Mouse (Mus musculus): ENCODE results near the gene Gm42688. TPM values are rescaled to one million over a fixed set of nuclear protein-coding genes. Genes with fewer than 3 reads are reported as not detected.

Gm42688 gene
- polyA plus RNA-seq, 1 experiment: not detected

DNA sequence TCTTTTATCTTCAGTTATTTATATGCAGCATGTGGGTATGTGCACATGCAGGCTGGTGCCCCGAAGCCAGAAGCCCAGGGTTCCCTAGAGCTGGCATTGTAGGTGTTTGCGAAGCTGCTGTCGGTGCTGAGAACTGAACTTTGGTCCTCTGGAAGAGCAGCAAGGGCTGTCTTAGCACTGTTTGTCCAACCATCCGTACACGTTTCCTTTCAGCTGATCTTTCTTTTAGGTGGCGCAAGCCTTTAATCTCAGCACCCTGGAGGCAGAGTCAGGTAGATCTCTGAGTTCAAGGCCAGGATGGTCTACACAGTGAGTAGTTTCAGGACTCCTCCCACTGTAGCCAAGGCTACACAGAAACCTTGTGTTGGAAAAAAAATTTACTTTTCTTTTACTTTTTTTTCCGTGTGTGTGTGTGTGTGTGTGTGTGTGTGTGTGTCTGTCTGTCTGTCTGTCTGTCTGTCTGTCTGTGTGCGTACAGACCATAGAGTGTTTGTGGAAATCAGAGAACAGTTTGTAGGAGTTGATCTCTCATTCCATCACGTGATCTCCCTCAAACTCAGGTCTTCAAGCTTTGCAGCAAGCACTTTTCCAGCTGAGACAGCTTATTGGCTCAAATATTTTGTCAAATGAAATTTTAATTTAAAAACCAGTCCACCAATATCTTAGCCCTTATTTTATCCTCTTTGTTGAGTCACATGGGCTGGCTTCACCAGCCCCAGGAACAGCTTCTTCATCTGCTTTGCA, 30.9 kb downstream of the Gm42688 start:
- Histone ChIP-seq H3K4me3 (ENCODE audit: insufficient read depth, low read depth, low read length) (no peak overlapping the region), H3K27ac (ENCODE audit: insufficient read depth, low read depth, low read length) (no peak overlapping the region), H3K4me1 (ENCODE audit: control insufficient read depth, insufficient read depth, low read length) (peaks cover 14% of the 10 kb centered on the region)
- WGBS: 88% methylated on average over 9 of the region's 9 CpGs
- TF ChIP-seq POLR2A (IDR thresholded peaks at IDR 0.05; ENCODE audit: insufficient read depth, low read depth, low read length): no peak
- no peak for TF ChIP-seq CTCF (IDR thresholded peaks at IDR 0.05; ENCODE audit: insufficient read depth, low read depth, low read length)

DNA sequence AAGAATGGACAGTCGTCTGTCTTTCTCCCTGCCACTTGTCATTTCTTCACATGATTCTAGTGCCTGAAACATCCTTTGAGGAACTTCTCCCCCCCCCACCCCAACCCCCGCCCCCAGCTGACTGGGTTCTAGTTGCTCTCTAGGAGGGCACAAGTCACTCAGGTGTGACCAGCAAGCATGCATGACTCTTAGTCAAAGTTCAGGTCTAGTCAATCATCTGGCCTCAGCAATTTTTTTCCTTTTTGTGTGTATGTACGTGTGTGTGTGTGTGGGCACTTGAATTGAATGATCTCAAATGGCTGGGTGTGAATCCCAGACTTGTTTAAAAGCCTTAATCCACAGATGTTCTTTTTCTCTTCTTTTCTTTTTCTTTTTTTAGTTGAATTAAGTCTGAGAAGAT, 32.8 kb downstream of the Gm42688 start:
- Histone ChIP-seq H3K27ac (ENCODE audit: insufficient read depth, low read depth, low read length) (no peak overlapping the region), H3K4me3 (ENCODE audit: insufficient read depth, low read depth, low read length) (no peak overlapping the region), H3K4me1 (ENCODE audit: control insufficient read depth, insufficient read depth, low read length) (peaks cover 22% of the 10 kb centered on the region)
- WGBS: 72% methylated on average over 3 of the region's 3 CpGs
- TF ChIP-seq POLR2A (IDR thresholded peaks at IDR 0.05; ENCODE audit: insufficient read depth, low read depth, low read length) (no peak), CTCF (IDR thresholded peaks at IDR 0.05; ENCODE audit: insufficient read depth, low read depth, low read length) (no peak)

DNA sequence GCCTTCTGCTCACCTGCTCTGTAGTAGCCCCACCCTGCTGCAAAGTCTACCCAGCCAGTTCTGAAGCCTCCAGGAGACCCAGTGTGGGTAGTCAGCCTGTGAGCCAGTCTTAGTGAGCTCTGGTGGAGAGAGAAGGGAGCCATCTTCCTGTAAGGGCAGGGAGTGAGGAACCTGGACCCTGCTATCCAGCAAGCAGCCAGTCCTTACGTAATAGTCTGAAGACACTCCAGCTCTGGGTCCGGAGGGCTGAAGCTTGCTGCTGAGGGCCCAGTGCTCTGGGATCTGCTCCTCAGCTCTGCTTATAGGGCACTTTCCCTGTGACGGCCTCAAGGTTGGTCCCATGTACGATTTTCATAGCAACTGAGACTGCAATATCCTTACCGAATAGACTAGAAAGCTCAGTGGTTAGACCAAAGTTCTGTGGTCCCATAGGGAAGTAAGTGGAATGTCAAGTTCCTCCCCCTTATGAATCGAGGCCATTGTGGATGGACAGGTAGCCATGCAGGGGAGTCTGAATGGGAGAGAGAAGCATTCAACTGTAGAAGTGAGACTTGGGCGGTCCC, 33.6 kb downstream of the Gm42688 start, which contains the start of gene Rtkn:
Gene Rtkn (plus strand): TSS at position 513 of the 563 bp plus-strand sequence.
- WGBS: 68% methylated on average over 7 of the region's 7 CpGs
- no peak for TF ChIP-seq CTCF (IDR thresholded peaks at IDR 0.05; ENCODE audit: insufficient read depth, low read depth, low read length)
- peaks cover 22% of the 10 kb centered on the region for H3K4me1 ChIP-seq (ENCODE audit: control insufficient read depth, insufficient read depth, low read length)

DNA sequence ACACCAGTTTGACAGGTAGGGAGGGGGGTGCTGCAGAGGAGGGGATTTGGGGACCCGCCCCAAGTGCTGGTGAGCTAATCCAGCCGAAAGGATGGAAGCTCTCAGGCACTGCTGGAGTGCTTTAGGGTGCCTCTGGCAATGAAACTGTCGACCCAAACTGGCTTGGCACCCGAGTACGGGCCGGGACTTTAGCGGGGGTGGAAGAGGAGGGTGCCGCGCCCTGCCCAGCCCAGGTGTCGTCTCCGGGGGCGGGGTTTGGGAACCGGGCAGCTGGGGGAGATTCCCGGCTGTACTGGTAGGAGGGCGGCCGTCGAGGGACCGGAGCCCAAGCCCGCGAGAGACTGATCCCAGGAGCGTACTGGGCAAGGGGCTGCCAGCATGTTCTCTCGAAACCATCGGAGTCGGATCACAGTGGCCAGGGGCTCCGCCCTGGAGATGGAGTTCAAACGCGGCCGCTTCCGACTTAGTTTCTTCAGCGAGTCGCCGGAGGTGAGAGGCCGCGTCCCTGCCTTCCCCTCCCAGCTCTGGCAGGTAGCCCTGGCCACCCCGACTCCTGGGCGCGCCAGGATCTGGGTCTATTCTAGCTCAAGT, 34.2 kb downstream of the Gm42688 start:
- Histone ChIP-seq H3K27ac (ENCODE audit: insufficient read depth, low read depth, low read length) (no peak overlapping the region), H3K4me3 (ENCODE audit: insufficient read depth, low read depth, low read length) (no peak overlapping the region), H3K4me1 (ENCODE audit: control insufficient read depth, insufficient read depth, low read length) (peaks cover 22% of the 10 kb centered on the region)
- TF ChIP-seq POLR2A (IDR thresholded peaks at IDR 0.05; ENCODE audit: insufficient read depth, low read depth, low read length) (no peak), CTCF (IDR thresholded peaks at IDR 0.05; ENCODE audit: insufficient read depth, low read depth, low read length) (no peak)
- 14% methylated on average over 37 of the region's 37 CpGs for WGBS

More for the DNA sequence above, 33.6 kb downstream of the Gm42688 start, which contains the start of gene Rtkn:
- H3K4me3 ChIP-seq (ENCODE audit: insufficient read depth, low read depth, low read length): no peak within 1 kb of the TSS
- no peak within 1 kb of the TSS for H3K27ac ChIP-seq (ENCODE audit: insufficient read depth, low read depth, low read length)

DNA sequence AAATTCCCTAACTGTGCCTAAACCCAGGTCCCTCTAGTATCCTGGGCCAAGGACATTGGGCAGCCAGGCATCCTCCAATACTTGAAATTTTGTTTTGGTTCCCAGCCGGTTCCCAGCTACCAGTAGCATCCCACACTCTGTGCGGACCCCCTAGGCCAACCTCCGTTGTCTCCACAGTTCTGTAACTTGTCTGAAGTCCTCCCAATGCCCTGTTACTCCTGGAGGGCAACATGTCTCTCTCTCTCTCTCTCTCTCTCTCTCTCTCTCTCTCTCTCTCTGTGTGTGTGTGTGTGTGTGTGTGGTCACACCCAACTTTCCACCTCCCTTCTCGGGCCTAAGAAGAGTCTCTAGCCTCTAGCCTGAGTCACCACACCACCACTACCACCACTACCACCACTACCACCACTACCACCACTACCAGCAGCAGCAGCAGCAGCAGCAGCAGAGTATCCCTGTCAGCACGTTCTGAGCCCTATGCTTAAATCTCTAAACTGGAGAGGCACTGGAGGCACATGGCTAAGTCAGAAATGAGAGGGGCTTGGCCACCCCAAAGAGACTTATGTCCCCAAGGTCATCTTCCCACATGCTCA, 35.0 kb downstream of the Gm42688 start:
- Histone ChIP-seq H3K4me3 (ENCODE audit: insufficient read depth, low read depth, low read length) (peak overlapping the region; percentile 44), H3K27ac (ENCODE audit: insufficient read depth, low read depth, low read length) (peak overlapping the region; percentile 30), H3K4me1 (ENCODE audit: control insufficient read depth, insufficient read depth, low read length) (peaks cover 22% of the 10 kb centered on the region)
- 53% methylated on average over 5 of the region's 5 CpGs for WGBS
- TF ChIP-seq CTCF (IDR thresholded peaks at IDR 0.05; ENCODE audit: insufficient read depth, low read depth, low read length) (no peak), POLR2A (IDR thresholded peaks at IDR 0.05; ENCODE audit: insufficient read depth, low read depth, low read length) (no peak)

DNA sequence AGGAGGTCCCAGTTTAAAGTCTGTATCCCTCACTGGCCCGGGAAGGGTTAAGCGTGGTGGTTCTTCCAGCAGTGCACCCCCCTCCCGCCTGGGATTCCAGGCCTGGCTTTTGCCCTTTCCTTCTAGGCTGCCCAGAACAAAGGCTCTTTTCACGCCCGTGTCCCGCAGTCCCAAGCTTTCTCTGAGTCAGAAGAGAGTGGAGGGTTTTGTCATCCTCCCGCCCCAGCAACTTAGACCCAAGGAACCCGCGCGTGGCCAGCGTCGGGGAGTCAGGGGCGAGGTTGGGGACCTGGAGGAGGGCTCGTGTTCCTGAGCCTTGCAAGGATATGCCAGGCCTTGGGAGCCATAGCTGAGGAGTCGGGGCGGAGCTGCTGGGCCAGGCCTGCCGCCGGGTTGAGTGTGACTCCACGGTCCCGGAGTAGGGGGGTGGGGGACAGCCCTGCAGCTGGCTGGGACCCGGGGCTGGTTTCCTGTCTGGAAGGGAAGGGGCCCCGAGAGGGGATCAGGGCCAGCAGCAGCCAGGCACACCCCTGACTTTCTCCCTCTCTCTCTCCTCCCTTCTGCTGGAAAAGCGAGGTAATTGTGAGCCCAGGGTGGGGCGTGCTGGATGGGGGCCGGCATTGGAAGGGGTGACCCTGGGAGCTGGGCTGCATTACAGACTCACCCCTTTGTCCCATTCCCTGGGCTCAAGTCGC, 35.6 kb downstream of the Gm42688 start:
- H3K27ac ChIP-seq (ENCODE audit: insufficient read depth, low read depth, low read length): peak overlapping the region; percentile 30
- H3K4me3 ChIP-seq (ENCODE audit: insufficient read depth, low read depth, low read length): peak overlapping the region; percentile 44
- TF ChIP-seq POLR2A (IDR thresholded peaks at IDR 0.05; ENCODE audit: insufficient read depth, low read depth, low read length) (0 out of 2 replicates have a peak, but pooled peaks have one; percentile 4), CTCF (IDR thresholded peaks at IDR 0.05; ENCODE audit: insufficient read depth, low read depth, low read length) (no peak)
- WGBS: 10% methylated on average over 26 of the region's 26 CpGs
- peaks cover 27% of the 10 kb centered on the region for H3K4me1 ChIP-seq (ENCODE audit: control insufficient read depth, insufficient read depth, low read length)

DNA sequence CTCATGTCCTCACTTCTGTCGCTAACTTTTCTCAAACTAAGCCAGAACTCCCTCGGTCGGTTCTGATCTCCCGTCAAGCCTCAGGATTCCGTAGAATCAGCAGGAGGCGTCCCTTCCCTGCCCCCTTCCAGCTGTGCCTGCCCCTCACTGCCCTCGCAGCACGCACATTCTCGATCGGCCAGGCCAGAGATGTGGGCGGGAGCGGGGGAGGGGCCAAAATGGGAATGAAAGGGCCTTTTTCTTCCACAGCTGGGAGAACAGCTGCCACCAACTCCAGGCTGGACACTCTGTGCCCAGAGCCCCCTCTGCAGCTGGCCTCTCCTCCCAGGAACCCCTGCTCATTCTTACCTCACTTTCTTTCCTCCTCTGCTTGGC, 36.1 kb downstream of the Gm42688 start:
- Histone ChIP-seq H3K4me3 (ENCODE audit: insufficient read depth, low read depth, low read length) (peak overlapping the region; percentile 44), H3K4me1 (ENCODE audit: control insufficient read depth, insufficient read depth, low read length) (peaks cover 28% of the 10 kb centered on the region), H3K27ac (ENCODE audit: insufficient read depth, low read depth, low read length) (peak overlapping the region; percentile 56)
- WGBS: 8% methylated on average over 12 of the region's 12 CpGs
- TF ChIP-seq POLR2A (IDR thresholded peaks at IDR 0.05; ENCODE audit: insufficient read depth, low read depth, low read length): no peak
- TF ChIP-seq CTCF (IDR thresholded peaks at IDR 0.05; ENCODE audit: insufficient read depth, low read depth, low read length): no peak

DNA sequence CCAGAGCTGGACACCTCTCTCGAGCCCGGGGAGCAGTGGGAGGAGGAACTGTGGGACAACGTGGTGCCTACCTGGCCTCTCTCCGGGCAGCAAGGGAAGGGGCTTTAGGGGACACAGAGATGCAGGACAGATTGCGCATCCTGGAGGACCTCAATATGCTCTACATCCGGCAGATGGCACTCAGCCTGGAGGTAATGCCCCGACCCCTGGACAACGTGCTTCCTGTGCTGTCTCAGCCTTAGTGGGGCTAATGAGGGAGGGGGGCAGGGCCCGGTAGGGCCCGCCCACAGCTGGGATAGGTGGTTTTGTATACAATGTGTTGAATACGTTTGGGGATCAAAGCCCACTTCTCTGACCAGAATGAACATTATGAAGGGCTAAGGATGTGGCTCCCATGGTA, 36.6 kb downstream of the Gm42688 start:
- WGBS: 10% methylated on average over 11 of the region's 11 CpGs
- peaks cover 31% of the 10 kb centered on the region for H3K4me1 ChIP-seq (ENCODE audit: control insufficient read depth, insufficient read depth, low read length)
- peak overlapping the region; percentile 27 for H3K4me3 ChIP-seq (ENCODE audit: insufficient read depth, low read depth, low read length)
- H3K27ac ChIP-seq (ENCODE audit: insufficient read depth, low read depth, low read length): peak overlapping the region; percentile 56
- TF ChIP-seq CTCF (IDR thresholded peaks at IDR 0.05; ENCODE audit: insufficient read depth, low read depth, low read length) (no peak), POLR2A (IDR thresholded peaks at IDR 0.05; ENCODE audit: insufficient read depth, low read depth, low read length) (no peak)
